Mouse (Mus musculus): Measurements from ENCODE around the gene Zbtb38. TPM values are rescaled to one million over a fixed set of nuclear protein-coding genes. Genes with fewer than 3 reads are reported as not detected.

Zbtb38 gene
- polyA plus RNA-seq, 1 experiment = 0.01 TPM

- Histone ChIP-seq H3K9me3 (ENCODE audit: control insufficient read depth, low read length) (no peaks in the 10 kb centered on the region), H3K27me3 (ENCODE audit: control insufficient read depth) (no peaks in the 10 kb centered on the region), H3K4me1 (ENCODE audit: control insufficient read depth) (peaks cover 37% of the 10 kb centered on the region), H3K36me3 (ENCODE audit: control insufficient read depth) (no peaks in the 10 kb centered on the region; the same call in 1 of the 2 replicates), H3K4me3 (replicated peaks) (peak overlapping the region; percentile 86)
- TF ChIP-seq TAL1 (IDR thresholded peaks at IDR 0.05; ENCODE audit: low read length) (no peak), GATA1 (IDR thresholded peaks at IDR 0.05; ENCODE audit: low read length) (no peak)
These were observed 33.0 kb downstream of the Zbtb38 start for GRCm38 (mm10) chr9:96719408-96720158.

GRCm38 (mm10) chr9:96718888-96719287, 33.7 kb downstream of the Zbtb38 start:
- peak overlapping the region; percentile 86 for H3K4me3 ChIP-seq (replicated peaks)
- H3K27me3 ChIP-seq (ENCODE audit: control insufficient read depth) = no peaks in the 10 kb centered on the region
- no peak for TF ChIP-seq TAL1 (IDR thresholded peaks at IDR 0.05; ENCODE audit: low read length)
- TF ChIP-seq GATA1 (IDR thresholded peaks at IDR 0.05; ENCODE audit: low read length) = no peak
- H3K36me3 ChIP-seq (ENCODE audit: control insufficient read depth) = peaks cover 5% of the 10 kb centered on the region
- no peaks in the 10 kb centered on the region for H3K9me3 ChIP-seq (ENCODE audit: control insufficient read depth, low read length)
- peaks cover 38% of the 10 kb centered on the region for H3K4me1 ChIP-seq (ENCODE audit: control insufficient read depth)

- Histone ChIP-seq H3K4me3 (replicated peaks) (no peak overlapping the region), H3K4me1 (ENCODE audit: control insufficient read depth) (peaks cover 36% of the 10 kb centered on the region), H3K36me3 (ENCODE audit: control insufficient read depth) (peaks cover 5% of the 10 kb centered on the region), H3K9me3 (ENCODE audit: control insufficient read depth, low read length) (no peaks in the 10 kb centered on the region), H3K27me3 (ENCODE audit: control insufficient read depth) (no peaks in the 10 kb centered on the region)
- TF ChIP-seq GATA1 (IDR thresholded peaks at IDR 0.05; ENCODE audit: low read length) = no peak
These were observed 34.2 kb downstream of the Zbtb38 start for GRCm38 (mm10) chr9:96718402-96718798.

GRCm38 (mm10) chr9:96717698-96718401, 34.8 kb downstream of the Zbtb38 start:
- Histone ChIP-seq H3K4me1 (ENCODE audit: control insufficient read depth) (peaks cover 34% of the 10 kb centered on the region), H3K4me3 (replicated peaks) (no peak overlapping the region), H3K36me3 (ENCODE audit: control insufficient read depth) (peaks cover 5% of the 10 kb centered on the region), H3K9me3 (ENCODE audit: control insufficient read depth, low read length) (no peaks in the 10 kb centered on the region), H3K27me3 (ENCODE audit: control insufficient read depth) (no peaks in the 10 kb centered on the region)
- no peak for TF ChIP-seq GATA1 (IDR thresholded peaks at IDR 0.05; ENCODE audit: low read length)
- no peak for TF ChIP-seq TAL1 (IDR thresholded peaks at IDR 0.05; ENCODE audit: low read length)

- Histone ChIP-seq H3K4me1 (ENCODE audit: control insufficient read depth) (peaks cover 39% of the 10 kb centered on the region), H3K9me3 (ENCODE audit: control insufficient read depth, low read length) (no peaks in the 10 kb centered on the region), H3K36me3 (ENCODE audit: control insufficient read depth) (peaks cover 7% of the 10 kb centered on the region), H3K4me3 (replicated peaks) (no peak overlapping the region), H3K27me3 (ENCODE audit: control insufficient read depth) (no peaks in the 10 kb centered on the region)
- TF ChIP-seq TAL1 (IDR thresholded peaks at IDR 0.05; ENCODE audit: low read length) (no peak), GATA1 (IDR thresholded peaks at IDR 0.05; ENCODE audit: low read length) (no peak)
These were observed 35.7 kb downstream of the Zbtb38 start for GRCm38 (mm10) chr9:96716735-96717444.

- H3K4me3 ChIP-seq (replicated peaks) = no peak overlapping the region
- no peaks in the 10 kb centered on the region for H3K27me3 ChIP-seq (ENCODE audit: control insufficient read depth)
- H3K36me3 ChIP-seq (ENCODE audit: control insufficient read depth) = peaks cover 7% of the 10 kb centered on the region
- TF ChIP-seq TAL1 (IDR thresholded peaks at IDR 0.05; ENCODE audit: low read length) = no peak
- TF ChIP-seq GATA1 (IDR thresholded peaks at IDR 0.05; ENCODE audit: low read length) = no peak
- no peaks in the 10 kb centered on the region for H3K9me3 ChIP-seq (ENCODE audit: control insufficient read depth, low read length)
- peaks cover 39% of the 10 kb centered on the region for H3K4me1 ChIP-seq (ENCODE audit: control insufficient read depth)
These were observed 36.5 kb downstream of the Zbtb38 start for GRCm38 (mm10) chr9:96716136-96716535.

- Histone ChIP-seq H3K4me1 (ENCODE audit: control insufficient read depth) (peaks cover 35% of the 10 kb centered on the region), H3K27me3 (ENCODE audit: control insufficient read depth) (no peaks in the 10 kb centered on the region), H3K36me3 (ENCODE audit: control insufficient read depth) (peaks cover 9% of the 10 kb centered on the region), H3K9me3 (ENCODE audit: control insufficient read depth, low read length) (no peaks in the 10 kb centered on the region), H3K4me3 (replicated peaks) (no peak overlapping the region)
- no peak for TF ChIP-seq GATA1 (IDR thresholded peaks at IDR 0.05; ENCODE audit: low read length)
- TF ChIP-seq TAL1 (IDR thresholded peaks at IDR 0.05; ENCODE audit: low read length) = no peak
These were observed 37.5 kb downstream of the Zbtb38 start for GRCm38 (mm10) chr9:96715171-96715570.

GRCm38 (mm10) chr9:96713472-96714390, 38.9 kb downstream of the Zbtb38 start:
- Histone ChIP-seq H3K4me1 (ENCODE audit: control insufficient read depth) (peaks cover 21% of the 10 kb centered on the region), H3K9me3 (ENCODE audit: control insufficient read depth, low read length) (no peaks in the 10 kb centered on the region), H3K4me3 (replicated peaks) (peak overlapping the region; percentile 64), H3K36me3 (ENCODE audit: control insufficient read depth) (peaks cover 9% of the 10 kb centered on the region), H3K27me3 (ENCODE audit: control insufficient read depth) (no peaks in the 10 kb centered on the region)
- TF ChIP-seq TAL1 (IDR thresholded peaks at IDR 0.05; ENCODE audit: low read length) (no peak), GATA1 (IDR thresholded peaks at IDR 0.05; ENCODE audit: low read length) (no peak)
